Mouse (Mus musculus) embryonic fibroblast, embryonic 13.5 days (primary cell): ENCODE data around the gene Cct4.

Experiments
- CTCF ChIP-seq: IDR thresholded peaks from 2 replicates; pipeline ENCODE4 v1.5.1; 2011; ENCODE audit warnings: mild to moderate bottlenecking, control low read depth, low read length, moderate library complexity, borderline replicate concordance; ENCODE audit not compliant: insufficient read depth
- POLR2A ChIP-seq: IDR thresholded peaks from 2 replicates; pipeline ENCODE4 v1.6.1; 2011; ENCODE audit warnings: low read depth, mild to moderate bottlenecking, control low read depth, low read length, moderate library complexity

- TF ChIP-seq CTCF (no peak), POLR2A (no peak)
Measured at GRCm38 (mm10) chr11:23047663-23048582, 57.6 kb downstream of the Cct4 start.
